Mouse (Mus musculus) lung, embryonic 15.5 days (tissue): ENCODE results near the gene Sema3e. TPM values are rescaled to one million over a fixed set of nuclear protein-coding genes. Genes with fewer than 3 reads are reported as not detected.

ENCODE experiments used
- ATAC-seq: fragments of 200-750 bp; cut with Nextera tagmentation; 2 replicates; pipeline ENCODE4 v1.8.0; 2017; ENCODE audit warnings: moderate number of reproducible peaks, borderline replicate concordance; ENCODE audit not compliant: low FRiP score, low TSS enrichment; ENCODE audit errors: extremely low read depth
- H3K27ac ChIP-seq: fragments of 300-500 bp; sonication (generic); 2 replicates; pipeline ENCODE4 v1.5.1; 2015; ENCODE audit warnings: moderate library complexity, mild to moderate bottlenecking, inconsistent platforms
- H3K27me3 ChIP-seq: fragments of 300-500 bp; sonication (generic); 2 replicates; pipeline ENCODE4 v1.6.1; 2015; ENCODE audit warnings: inconsistent platforms
- H3K36me3 ChIP-seq: fragments of 300-500 bp; sonication (generic); 2 replicates; pipeline ENCODE4 v1.6.1; 2015; ENCODE audit warnings: inconsistent platforms
- H3K4me1 ChIP-seq: fragments of 300-500 bp; sonication (generic); 2 replicates; pipeline ENCODE4 v1.6.1; 2015; ENCODE audit warnings: inconsistent platforms
- H3K4me2 ChIP-seq: fragments of 300-500 bp; sonication (generic); 2 replicates; pipeline ENCODE4 v1.6.1; 2015; ENCODE audit warnings: inconsistent platforms, mild to moderate bottlenecking, moderate library complexity
- H3K4me3 ChIP-seq: fragments of 300-500 bp; sonication (generic); 2 replicates; pipeline ENCODE4 v1.5.1; 2015; ENCODE audit warnings: mild to moderate bottlenecking, inconsistent platforms
- H3K9ac ChIP-seq: fragments of 300-500 bp; sonication (generic); 2 replicates; pipeline ENCODE4 v1.6.1; 2015; ENCODE audit warnings: inconsistent platforms
- H3K9me3 ChIP-seq: fragments of 300-500 bp; sonication (generic); 2 replicates; pipeline ENCODE4 v1.6.1; 2016; ENCODE audit warnings: inconsistent platforms
- WGBS: fragments of 180-500 bp; shearing (Covaris S2); methylation state at CpG from one replicate; pipeline ENCODE4 v1.1.7; 2015; 5-methylcytosine and 5-hydroxymethylcytosine counted together
- polyA plus RNA-seq: library from polyadenylated mRNA; unstranded; fragments of >200 nt; fragmentation: Nextera tagmentation; extraction: Ambion mirVana; gene quantifications from 2 replicates; pipeline ENCODE4 v1.2.1, GENCODE M21; 2015

Sema3e gene
- polyA plus RNA-seq, 1 experiment from 2014 or later = 24.2 TPM

GRCm38 (mm10) chr5:14224509-14224908, 199.4 kb downstream of the Sema3e start:
- no peaks in the 10 kb centered on the region for H3K36me3 ChIP-seq
- ATAC-seq = no peak
- no peak overlapping the region for H3K9ac ChIP-seq
- H3K27me3 ChIP-seq = no peaks in the 10 kb centered on the region
- no peaks in the 10 kb centered on the region for H3K4me1 ChIP-seq
- WGBS = 86% methylated on average over 6 of the region's 6 CpGs
- no peak overlapping the region for H3K4me3 ChIP-seq
- H3K4me2 ChIP-seq = no peak overlapping the region
- no peaks in the 10 kb centered on the region for H3K9me3 ChIP-seq
- no peak overlapping the region for H3K27ac ChIP-seq

DNA sequence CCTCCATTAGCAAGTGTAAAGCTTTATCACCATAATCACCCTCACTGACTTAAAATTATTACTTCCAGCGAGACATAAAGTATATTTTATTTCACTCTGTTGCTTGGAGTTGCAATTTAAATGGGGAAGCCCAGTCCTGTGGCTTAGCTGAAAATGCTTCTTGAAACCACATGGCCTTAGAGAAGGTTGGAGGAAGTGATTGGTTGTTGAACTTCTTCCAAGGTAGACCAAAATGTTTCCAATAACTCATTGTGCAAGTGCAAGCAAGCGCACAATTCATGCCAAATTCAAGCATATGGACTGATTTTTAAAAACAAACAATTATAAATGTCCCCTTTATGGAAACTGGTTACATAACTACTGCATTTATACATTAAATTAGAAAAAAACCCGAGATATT, 206.0 kb downstream of the Sema3e start:
- H3K36me3 ChIP-seq = no peaks in the 10 kb centered on the region
- no peak for ATAC-seq
- no peaks in the 10 kb centered on the region for H3K27me3 ChIP-seq
- no peak overlapping the region for H3K4me2 ChIP-seq
- H3K9me3 ChIP-seq = no peaks in the 10 kb centered on the region
- H3K4me3 ChIP-seq = no peak overlapping the region
- no peak overlapping the region for H3K9ac ChIP-seq
- no peak overlapping the region for H3K27ac ChIP-seq
- no peaks in the 10 kb centered on the region for H3K4me1 ChIP-seq
- 78% methylated on average over 3 of the region's 3 CpGs for WGBS

DNA sequence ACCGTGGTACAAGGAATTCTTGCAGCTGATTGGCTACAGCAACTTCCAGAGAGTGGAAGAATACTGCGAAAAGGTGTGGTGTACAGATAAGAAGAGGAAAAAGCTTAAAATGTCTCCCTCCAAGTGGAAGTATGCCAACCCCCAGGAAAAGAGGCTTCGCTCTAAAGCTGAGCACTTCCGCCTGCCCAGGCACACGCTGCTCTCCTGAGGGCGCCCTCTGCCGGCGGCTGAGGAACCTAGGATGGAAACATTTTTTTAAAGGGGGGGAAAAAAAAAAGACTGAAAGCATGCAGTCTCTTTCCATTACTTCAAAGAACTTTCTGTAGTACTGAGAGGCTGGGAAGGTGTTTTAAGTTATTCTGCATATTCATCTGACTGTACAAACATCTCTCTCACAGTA, 227.5 kb downstream of the Sema3e start:
- Histone ChIP-seq H3K4me3 (no peak overlapping the region), H3K27me3 (no peaks in the 10 kb centered on the region), H3K27ac (no peak overlapping the region), H3K9me3 (no peaks in the 10 kb centered on the region), H3K4me1 (no peaks in the 10 kb centered on the region), H3K4me2 (no peak overlapping the region), H3K9ac (no peak overlapping the region), H3K36me3 (no peaks in the 10 kb centered on the region)
- ATAC-seq = no peak
- 41% methylated on average over 8 of the region's 8 CpGs for WGBS

- no peaks in the 10 kb centered on the region for H3K4me1 ChIP-seq
- no peaks in the 10 kb centered on the region for H3K9me3 ChIP-seq
- H3K27me3 ChIP-seq = no peaks in the 10 kb centered on the region
- H3K9ac ChIP-seq = no peak overlapping the region
- 69% methylated on average over 1 of the region's 1 CpGs for WGBS
- ATAC-seq = no peak
- no peak overlapping the region for H3K4me3 ChIP-seq
- H3K27ac ChIP-seq = no peak overlapping the region
- no peak overlapping the region for H3K4me2 ChIP-seq
- H3K36me3 ChIP-seq = no peaks in the 10 kb centered on the region
These were observed 228.3 kb downstream of the Sema3e start for GRCm38 (mm10) chr5:14253328-14253727.

DNA sequence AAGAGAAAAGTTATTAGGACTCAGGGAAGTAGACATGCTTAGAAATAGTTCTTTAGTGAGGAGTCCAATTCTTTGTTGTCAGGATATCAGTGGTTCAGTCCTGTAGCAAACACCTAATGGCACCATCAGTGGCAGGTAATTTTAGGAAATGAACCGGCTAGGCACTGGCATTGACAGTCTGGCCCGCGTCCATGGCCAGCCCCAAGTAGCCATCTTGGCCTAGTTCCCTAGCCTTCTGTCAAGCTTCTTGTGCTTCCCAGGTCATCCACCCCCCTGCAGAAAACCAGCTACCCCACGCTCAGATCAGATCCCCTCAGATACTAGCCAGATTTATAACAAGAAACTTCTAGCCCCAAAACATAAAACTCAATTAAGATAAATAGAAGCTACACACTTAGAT, 235.1 kb downstream of the Sema3e start:
- no peak overlapping the region for H3K4me2 ChIP-seq
- no peak for ATAC-seq
- whole genome bisulfite sequencing = 92% methylated on average over 4 of the region's 4 CpGs

GRCm38 (mm10) chr5:14267400-14267799, 242.3 kb downstream of the Sema3e start:
- Histone ChIP-seq H3K4me3 (no peak overlapping the region), H3K27ac (no peak overlapping the region), H3K27me3 (no peaks in the 10 kb centered on the region), H3K4me2 (no peak overlapping the region), H3K4me1 (no peaks in the 10 kb centered on the region), H3K36me3 (no peaks in the 10 kb centered on the region), H3K9me3 (no peaks in the 10 kb centered on the region), H3K9ac (no peak overlapping the region)
- 68% methylated on average over 2 of the region's 2 CpGs for WGBS
- ATAC-seq = no peak

More for the DNA sequence above, 235.1 kb downstream of the Sema3e start:
- Histone ChIP-seq H3K9me3 (no peaks in the 10 kb centered on the region), H3K4me3 (no peak overlapping the region), H3K4me1 (no peaks in the 10 kb centered on the region), H3K27ac (no peak overlapping the region), H3K36me3 (no peaks in the 10 kb centered on the region), H3K9ac (no peak overlapping the region), H3K27me3 (no peaks in the 10 kb centered on the region)

Other genes with a start within 250 kb of the Sema3e start
- gene Speer3, start 233.7 kb upstream of the Sema3e start, polyA plus RNA-seq = not detected in 2 replicates